ENCODE assay signal across 23 mouse cellular contexts in the genomic region with DNA sequence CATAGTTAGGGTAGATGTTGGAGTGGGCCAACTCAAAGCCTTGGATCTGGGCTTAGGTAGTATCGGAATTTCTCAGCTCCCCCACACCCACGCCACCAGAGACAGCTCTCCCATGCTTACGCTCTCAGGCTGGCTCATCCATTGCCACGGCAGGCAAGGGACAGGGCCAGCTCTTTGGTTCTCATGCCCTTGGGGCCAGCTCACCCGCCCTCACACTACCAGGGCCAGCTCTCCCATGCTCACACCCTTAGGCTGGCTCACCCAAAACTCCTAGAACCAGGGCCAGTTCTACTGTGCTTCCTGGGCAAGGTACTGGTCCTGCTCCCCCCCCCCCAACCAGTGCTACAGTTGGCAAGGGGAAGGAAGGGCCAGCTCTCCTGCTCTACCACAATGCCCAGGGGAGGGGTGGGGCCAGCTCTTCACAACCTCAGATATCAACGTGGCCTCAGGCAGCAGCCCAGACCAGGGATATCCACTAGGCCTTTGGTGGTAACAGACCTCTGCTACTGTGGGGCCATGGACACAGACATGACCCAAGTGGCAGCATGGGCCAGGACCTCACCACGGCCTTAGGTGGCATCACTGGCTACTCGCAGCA.
DNase-seq lines count a peak whose midpoint lies in the region; ATAC-seq lines count a peak whose summit lies in the region.
"Had no signal": no experiment of that assay in that cellular context is flagged by ENCODE, and none has a peak within 500 bp of the region (broad histone marks: within the 10 kb centered on the region; RNA-seq: fewer than 3 reads in every experiment).

No protein-coding gene starts in this region.

- H3K9me3 ChIP-seq in heart, embryonic 10.5 days = no peaks in the 10 kb centered on the region
- peaks cover 3% of the 10 kb centered on the region; the same call in 1 of the 2 replicates for H3K9me3 ChIP-seq in megakaryocyte, embryonic 14.5 days
- H3K9me3 ChIP-seq: embryonic facial prominence, embryonic 15.5 days; midbrain, embryonic 12.5 days; stomach, embryonic 15.5 days had no signal

- H3K4me1 ChIP-seq in heart, embryonic 10.5 days = peaks cover 27% of the 10 kb centered on the region
- H3K4me1 ChIP-seq in megakaryocyte, embryonic 14.5 days = peaks cover 42% of the 10 kb centered on the region

- no peak for ATAC-seq in megakaryocyte, adult 5-6 weeks (ENCODE audit: poor library complexity, severe bottlenecking)
- ATAC-seq in hematopoietic stem cell, adult 5-6 weeks (replicated peaks in 1 of 2; ENCODE audit: insufficient read depth in 1 of 2, low FRiP score in 2 of 2, low TSS enrichment in 1 of 2, low read depth in 1 of 2, poor library complexity in 2 of 2, severe bottlenecking in 2 of 2) = peak; percentile 25 to 28; a peak in 2 of 4 replicates
- ATAC-seq: forebrain, postnatal 0 days; hindbrain, embryonic 16.5 days had no signal

- intact Hi-C loops in heart, postnatal 36 days (cut with DNase I) = no loop called here

- H3K36me3 ChIP-seq in heart, embryonic 10.5 days = peaks cover 37% of the 10 kb centered on the region
- no peaks in the 10 kb centered on the region for H3K36me3 ChIP-seq in megakaryocyte, embryonic 14.5 days (replicated peaks; ENCODE audit: low read length)
- H3K36me3 ChIP-seq in splenic B cell, adult 2 months (ENCODE audit: control insufficient read depth, insufficient read depth, low read length, poor library complexity, severe bottlenecking) = no peaks in the 10 kb centered on the region
- H3K36me3 ChIP-seq: midbrain, embryonic 12.5 days; stomach, embryonic 15.5 days had no signal

- no peaks in the 10 kb centered on the region for H3K27me3 ChIP-seq in heart, embryonic 10.5 days (ENCODE audit: insufficient read depth, poor library complexity, severe bottlenecking)
- peaks cover 69% of the 10 kb centered on the region for H3K27me3 ChIP-seq in megakaryocyte, embryonic 14.5 days (replicated peaks)
- no peaks in the 10 kb centered on the region for H3K27me3 ChIP-seq in splenic B cell, adult 2 months (ENCODE audit: control insufficient read depth, insufficient read depth, low read length, poor library complexity, severe bottlenecking)
- H3K27me3 ChIP-seq: embryonic facial prominence, embryonic 15.5 days; midbrain, embryonic 12.5 days; stomach, embryonic 15.5 days had no signal

- no peak for DNase-seq in heart, embryonic 10.5 days (ENCODE audit: low spot score)
- no peak for DNase-seq in heart, postnatal 36 days
- peak; percentile 48 for DNase-seq in splenic B cell, adult 2 months (ENCODE audit: low read depth, low spot score)
- no peak for DNase-seq in layer of hippocampus, postnatal 14 days (ENCODE audit: low spot score in 2 of 2)
- DNase-seq in retina, embryonic 14.5 days (ENCODE audit: low spot score) = no peak
- DNase-seq: cerebellum, postnatal 14 days; embryo, embryonic 11 days; forebrain, postnatal 0 days; gastrocnemius, postnatal 36 days; heart, postnatal 10 days; kidney, adult 11 months; kidney, postnatal 36 days; lung, adult 2 months; lung, postnatal 4 days; right cerebral cortex, adult 18-20 months; thymus, adult 18-20 months had no signal

- H3K27ac ChIP-seq in heart, embryonic 10.5 days = peak overlapping the region; percentile 24; the same call in 1 of the 2 replicates
- H3K27ac ChIP-seq: embryonic facial prominence, embryonic 15.5 days; midbrain, embryonic 12.5 days; stomach, embryonic 15.5 days had no signal

- H3K4me3 ChIP-seq in heart, embryonic 10.5 days = no peak overlapping the region
- peak overlapping the region; percentile 47 for H3K4me3 ChIP-seq in megakaryocyte, embryonic 14.5 days (replicated peaks)
- H3K4me3 ChIP-seq: embryonic facial prominence, embryonic 15.5 days; midbrain, embryonic 12.5 days; stomach, embryonic 15.5 days had no signal

- WGBS in heart, embryonic 10.5 days = 83% methylated on average over 8 of the region's 8 CpGs
